Mouse (Mus musculus): Measurements from ENCODE around the gene Ormdl2.
A peak's percentile ranks its signal among the peaks of the same experiment; 100 is the strongest.
"Not testable (repeated sequence)": the region's sequence is repeated elsewhere in the genome, so short reads cannot be mapped to it uniquely, and the experiment has no call there.

Ormdl2 gene

DNA sequence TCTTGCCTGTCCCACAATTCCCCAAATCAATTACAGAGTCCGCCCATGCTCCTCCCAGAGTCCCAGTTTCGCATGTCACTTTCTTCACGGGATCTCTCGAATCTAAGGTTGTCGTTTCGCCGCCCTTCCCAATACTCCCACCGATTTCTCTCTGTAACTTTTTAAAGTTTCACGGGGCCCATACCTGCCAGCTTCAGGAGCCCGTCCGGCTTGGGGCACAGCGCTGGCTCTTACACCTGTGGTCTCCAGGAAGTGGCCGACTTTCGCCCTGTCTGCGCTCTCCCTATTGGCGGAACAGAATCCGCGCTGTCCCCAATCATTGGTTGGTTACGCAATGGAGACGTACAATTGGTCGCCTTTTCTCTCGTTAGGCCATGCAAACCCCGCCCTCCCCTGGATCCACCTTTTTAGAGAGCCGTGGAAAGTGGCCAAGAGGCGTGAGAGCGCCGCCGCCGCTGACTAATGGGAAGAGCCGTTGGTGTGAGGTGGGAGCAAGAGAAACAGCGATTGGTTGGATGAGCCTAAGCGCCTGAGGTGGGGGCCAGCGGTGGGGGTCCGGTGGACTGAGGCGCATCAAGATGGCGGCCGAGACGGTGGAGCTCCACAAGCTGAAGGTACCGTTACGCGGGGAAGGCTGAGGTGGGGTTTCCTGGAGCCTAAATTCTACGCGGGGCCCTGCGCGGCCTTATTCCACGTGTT is at the start of gene Ormdl2:
Gene Ormdl2 (minus strand): TSS at position 288 of the 699 bp plus-strand sequence.
- peak; percentile 99 for DNase-seq (ENCODE audit: low spot score in 2 of 2)

DNA sequence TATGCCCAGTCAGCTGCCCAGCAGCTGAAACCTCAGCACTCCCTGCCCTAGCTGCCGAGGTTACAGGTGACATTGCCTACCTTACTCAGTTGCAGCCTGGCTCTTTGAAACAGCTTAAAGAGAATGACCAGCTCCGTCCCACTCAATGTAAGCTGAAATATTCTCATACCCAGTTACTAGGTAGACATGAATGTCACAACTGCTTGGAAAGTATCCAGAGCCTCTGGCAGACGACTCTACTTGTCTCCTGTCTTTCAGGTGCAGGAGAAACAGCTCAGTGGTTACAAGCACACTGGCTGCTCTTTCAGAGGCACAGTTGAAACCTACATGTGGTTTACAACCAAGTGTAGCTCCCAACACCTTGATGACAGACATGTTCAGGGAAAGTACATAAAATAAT is 48.9 kb upstream of the Ormdl2 start:
- no peak for DNase-seq (ENCODE audit: low spot score in 2 of 2)

DNA sequence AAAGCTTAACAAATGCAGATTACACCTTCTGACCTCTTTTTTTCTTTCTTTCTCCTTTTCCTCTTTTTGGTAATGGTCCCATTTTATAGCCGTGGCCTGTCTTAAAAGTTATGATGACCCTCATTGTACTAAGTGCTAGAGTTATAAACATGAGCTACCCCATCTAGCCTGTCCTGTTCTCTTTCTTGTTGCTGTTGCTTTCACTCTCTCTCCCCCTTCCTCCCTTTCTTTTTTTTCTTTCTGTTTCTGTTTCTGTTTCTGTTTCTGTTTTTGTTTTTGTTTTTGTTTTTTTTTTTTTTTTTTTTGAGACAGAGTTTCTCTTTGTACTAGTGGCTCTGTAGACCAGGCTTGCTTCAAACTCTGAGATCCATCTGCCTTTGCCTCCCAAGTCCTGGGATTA is 45.1 kb upstream of the Ormdl2 start:
- no peak for DNase-seq (ENCODE audit: low spot score in 2 of 2)

DNA sequence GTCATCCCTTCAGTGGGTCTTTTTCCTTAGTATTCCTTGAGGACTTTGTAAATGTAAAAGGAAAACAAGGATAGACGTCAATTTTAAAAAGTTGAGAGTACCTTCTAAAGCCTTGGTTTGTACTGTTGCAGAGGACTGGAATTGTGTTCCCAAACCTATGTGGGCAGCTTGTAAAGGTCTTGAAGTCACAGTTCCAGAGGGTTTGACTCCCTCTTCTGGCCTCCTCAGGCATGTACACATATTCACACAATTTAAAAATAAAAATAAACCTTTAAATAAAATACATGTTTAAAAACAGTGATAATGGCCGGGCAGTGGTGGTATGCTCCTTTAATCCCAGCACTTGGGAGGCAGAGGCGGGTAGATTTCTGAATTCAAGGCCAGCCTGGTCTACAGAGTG is 44.6 kb upstream of the Ormdl2 start:
- no peak for DNase-seq (ENCODE audit: low spot score in 2 of 2)

DNA sequence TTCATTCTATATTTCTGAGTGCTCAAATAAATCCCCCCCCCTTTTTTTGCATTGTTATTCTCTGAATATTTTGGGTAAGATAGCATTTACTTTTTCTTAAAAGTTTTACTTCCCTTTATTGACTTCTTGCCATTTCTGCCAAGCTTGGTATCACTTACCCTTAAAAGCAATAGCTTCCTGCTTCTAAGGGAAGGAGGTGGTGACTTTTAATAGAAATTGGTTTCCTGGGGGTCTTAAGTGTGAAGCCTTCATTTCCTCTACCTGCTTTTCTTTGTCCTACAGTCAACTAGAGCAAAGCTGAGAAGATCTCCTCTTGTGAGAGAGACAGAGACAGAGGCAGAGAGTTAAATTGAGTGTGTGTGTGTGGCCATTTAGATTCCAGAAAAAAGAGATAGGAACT is 39.7 kb upstream of the Ormdl2 start:
- DNase-seq (ENCODE audit: low spot score in 2 of 2), result no peak

DNA sequence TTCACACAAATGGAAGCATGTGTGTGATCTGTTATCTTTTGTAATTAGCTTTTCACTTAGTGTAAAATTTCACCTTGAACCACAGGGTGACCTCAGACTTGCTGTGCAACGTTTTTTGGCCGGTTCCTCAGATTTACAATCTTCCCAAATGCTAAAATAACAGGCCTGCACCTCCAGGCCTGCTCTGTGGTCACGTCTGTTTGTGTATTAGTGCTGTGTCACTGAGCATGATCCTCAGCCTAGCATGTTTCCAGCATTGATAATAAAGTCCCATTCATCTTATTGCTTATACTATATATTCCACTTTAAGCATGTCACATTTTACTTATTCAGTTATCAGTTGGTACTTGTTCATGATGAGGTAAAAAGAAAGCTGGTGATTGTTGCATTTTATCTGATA is 28.9 kb upstream of the Ormdl2 start:
- no peak for DNase-seq (ENCODE audit: low spot score in 2 of 2)

DNA sequence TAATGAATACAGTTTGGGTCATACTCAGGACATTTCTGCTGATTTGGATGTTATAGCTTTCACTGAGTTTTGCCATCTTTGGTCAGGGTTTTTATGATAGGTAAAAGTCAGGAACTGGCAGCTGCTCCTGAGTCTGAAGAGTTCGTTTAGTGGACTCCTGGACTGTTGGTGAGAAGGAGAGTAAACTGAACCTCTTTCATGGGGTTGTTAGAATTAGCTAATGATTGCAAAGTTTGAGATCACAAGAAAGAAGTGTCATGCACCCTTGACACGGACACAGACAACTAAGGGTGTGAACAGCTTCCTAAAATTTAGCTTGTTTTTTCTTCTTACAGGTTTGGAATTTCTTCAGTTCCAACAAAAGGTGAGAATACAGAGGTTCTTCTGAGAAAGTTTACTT is 27.0 kb upstream of the Ormdl2 start:
- no peak for DNase-seq (ENCODE audit: low spot score in 2 of 2)

DNA sequence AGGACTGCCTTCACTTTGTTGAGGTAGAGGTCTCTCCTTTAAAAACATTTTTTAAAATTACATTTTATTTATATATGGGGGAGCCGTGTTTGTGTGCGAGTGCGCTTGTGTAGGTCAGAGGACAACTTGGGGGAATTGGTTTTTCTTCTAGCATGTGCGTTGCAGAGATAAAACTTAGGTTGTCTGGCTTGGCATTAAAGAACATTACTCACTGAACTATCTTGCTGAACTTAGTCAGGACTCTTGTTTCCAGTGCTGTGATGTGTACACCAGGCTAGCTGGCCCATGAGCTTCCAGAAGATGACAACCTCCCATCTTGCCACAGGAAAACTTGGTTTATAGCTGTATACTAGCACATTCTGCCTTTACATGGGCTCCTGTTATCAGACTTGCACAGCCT is 25.2 kb upstream of the Ormdl2 start:
- no peak for DNase-seq (ENCODE audit: low spot score in 2 of 2)

DNA sequence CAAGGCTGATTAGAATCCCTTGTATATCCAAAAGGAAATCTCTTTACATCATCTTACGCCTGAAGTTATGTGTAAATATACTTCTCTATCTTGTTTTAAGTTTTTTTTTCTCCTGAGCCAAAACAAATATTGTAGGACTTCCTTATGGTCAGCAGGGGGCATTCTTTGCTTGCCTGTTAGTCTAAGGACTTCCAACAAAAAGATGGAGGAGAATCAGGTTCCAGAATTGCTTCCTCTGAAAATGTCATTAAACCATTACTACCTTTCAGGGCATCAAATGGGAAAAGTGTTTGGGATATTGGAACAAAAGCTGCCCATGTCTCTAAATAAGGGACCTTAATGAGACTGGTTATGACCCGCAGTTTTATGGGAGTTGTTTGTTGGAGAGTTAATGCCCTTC is 24.1 kb upstream of the Ormdl2 start:
- no peak for DNase-seq (ENCODE audit: low spot score in 2 of 2)

DNA sequence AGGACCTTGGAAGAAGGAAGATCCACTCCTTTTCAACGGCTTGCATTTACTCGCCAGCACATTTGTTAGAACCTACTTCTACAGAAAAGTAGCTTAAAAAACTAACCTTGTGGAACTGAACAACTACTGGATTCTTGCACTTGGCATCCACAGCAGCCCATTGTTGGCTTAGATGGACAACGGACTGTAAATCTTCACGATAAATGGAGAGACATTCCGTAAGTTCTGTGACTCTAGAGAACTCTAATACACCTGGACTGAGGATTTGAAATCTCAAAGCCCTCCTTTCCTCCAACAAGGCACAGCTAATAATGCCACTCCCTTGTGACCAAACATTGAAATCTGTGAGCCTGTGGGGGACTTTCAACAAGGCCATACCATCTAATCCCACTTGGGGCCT is 21.8 kb upstream of the Ormdl2 start:
- no peak for DNase-seq (ENCODE audit: low spot score in 2 of 2)

DNA sequence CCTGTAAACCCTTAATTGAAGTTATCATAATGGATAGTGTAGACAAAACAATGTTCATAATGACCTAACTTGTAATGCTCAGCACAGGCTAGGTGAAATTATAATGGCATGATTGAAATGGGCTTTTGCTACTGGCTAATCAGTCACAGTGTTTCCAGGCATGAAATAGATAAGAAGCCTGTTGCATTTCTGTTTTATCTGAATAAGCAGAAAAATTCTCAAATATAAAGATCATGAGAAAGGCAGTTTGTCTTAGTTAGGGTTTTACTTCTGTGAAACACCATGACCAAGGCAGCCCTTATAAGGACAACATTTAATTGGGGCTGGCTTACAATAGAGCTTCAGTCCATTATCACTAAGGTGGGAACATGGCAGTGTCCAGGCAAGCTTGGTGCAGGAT is 19.2 kb upstream of the Ormdl2 start:
- DNase-seq (ENCODE audit: low spot score in 2 of 2), result no peak

DNA sequence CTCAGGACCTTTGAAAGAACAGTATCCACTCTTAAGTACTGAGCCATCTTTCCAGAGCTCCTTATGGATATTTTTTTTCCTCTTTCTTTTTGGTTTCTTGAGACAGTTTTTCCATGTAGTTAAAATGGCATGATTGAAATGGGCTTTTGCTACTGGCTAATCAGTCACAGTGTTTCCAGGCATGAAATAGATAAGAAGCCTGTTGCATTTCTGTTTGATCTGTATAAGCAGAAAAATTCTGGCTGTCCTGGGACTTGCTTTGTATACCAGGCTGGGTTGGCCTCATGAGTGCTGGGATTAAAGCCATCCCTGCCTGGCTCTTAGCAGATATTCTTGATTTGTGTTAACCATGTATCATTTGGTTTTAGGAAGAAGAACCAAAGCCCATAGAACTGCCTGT is 18.0 kb upstream of the Ormdl2 start:
- no peak for DNase-seq (ENCODE audit: low spot score in 2 of 2)

DNA sequence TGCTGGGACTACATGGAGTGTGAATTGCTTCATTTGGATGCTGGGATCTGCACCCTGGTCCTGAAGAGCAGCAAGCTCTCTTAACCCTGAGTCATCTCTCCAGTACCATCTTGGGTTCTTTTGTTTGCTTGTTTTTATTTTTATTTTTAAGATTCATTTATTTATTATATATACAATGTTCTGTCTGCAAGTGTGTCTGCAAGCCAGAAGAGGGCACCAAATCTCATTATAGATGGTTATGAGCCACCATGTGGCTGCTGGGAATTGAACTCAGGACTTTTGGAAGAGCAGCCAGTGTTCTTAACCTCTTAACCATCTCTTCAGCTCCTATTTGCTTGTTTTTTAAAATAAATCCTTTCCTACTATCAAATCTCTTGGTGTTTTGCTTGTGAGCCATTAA is 16.0 kb upstream of the Ormdl2 start:
- no peak for DNase-seq (ENCODE audit: low spot score in 2 of 2)

DNA sequence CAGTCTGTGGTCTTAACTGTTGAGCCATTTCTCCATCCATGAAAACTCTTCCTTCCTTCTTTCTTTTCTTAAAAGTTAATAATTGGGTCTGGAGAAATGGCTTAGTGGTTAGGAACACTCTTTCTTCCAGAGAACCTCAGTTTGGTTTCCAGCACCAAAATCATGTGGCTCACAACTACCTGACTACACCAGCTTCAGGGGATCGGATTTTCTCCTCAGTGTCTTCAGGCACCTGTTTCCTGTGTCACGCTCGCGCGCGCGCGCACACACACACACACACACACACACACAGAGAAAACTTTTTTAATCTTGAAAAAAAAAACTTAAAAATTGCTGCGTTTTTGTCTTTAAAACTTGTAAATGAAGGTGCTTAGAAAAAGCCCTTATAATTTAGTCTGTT is 2.4 kb upstream of the Ormdl2 start:
- DNase-seq (ENCODE audit: low spot score in 2 of 2), result no peak

DNA sequence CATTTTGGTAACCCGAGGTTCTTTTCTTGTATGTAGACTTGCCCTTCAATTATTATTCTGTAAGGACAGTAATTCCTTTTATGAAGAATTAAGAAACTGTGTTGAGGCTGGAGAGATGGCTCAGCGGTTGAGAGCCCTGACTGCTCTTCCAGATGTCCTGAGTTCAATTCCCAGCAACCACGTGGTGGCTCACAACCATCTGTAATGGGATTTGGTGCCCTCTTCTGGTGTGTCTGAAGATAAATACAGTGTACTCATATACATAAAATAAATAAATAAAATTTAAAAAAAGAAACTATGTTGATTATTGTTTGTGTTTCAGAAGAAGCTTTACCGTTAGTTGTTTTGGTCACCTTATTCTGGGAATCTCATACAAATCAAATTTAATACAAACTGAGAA is 1.6 kb upstream of the Ormdl2 start:
- not testable (repeated sequence) for DNase-seq (ENCODE audit: low spot score in 2 of 2)

DNA sequence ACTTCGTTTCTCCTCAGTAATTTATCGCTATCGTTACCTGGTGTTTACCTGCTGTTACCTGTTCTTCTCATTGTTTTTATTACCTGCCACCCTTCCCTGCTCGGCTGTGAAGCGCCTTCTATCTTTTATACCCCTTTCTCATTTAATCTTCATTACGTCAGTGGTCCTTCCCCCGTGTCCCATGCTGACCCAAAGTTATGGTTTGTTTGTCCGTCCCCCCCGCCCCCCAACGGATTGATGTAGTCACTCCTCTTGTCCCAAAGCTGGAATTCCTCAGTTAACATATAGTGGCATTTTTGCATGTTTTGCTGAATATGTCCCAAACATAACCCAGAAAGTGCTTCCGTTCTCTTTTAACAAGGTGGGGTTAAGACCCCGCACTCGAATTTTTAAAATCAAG is 690 bp upstream of the Ormdl2 start:
- no peak for DNase-seq (ENCODE audit: low spot score in 2 of 2)

DNA sequence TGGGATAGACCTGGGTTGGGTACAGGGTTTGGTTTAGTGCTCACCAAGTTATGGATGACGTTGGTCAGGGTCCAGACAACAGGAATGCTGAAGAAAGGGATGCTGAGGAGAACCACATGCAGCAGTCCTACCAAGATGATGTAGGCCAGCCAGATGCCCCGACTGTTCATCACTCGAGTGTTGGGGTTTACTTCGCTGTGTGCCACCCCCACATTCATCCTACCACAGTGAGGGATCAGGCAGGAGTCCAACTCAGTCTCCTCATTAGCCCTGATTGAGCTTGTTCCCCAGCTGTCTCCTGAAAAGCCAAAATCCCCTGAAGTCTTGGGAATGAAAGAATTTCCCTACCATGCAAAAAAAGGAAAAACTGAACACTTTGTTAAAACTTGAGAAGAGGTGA is 1.2 kb downstream of the Ormdl2 start:
- no peak for DNase-seq (ENCODE audit: low spot score in 2 of 2)

DNA sequence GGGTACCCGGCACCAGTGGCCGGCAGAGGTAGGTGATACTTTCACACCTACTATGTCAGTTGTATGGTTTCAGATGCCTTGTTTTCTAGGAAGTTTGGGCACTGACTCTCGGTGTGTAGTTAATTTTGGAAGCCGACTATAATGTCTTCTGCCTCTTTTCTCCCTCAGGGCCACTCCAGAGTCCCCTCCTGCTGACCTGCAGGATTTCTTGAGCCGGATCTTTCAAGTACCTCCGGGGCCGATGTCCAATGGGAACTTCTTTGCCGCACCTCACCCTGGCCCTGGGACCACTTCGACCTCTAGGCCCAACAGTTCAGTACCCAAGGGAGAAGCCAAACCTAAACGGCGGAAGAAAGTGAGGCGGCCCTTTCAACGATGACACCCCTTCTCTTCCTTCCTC is 4.4 kb downstream of the Ormdl2 start, which contains the start of gene Sarnp:
Gene Sarnp (plus strand): TSS at position 301 of the 400 bp plus-strand sequence.
- no peak for DNase-seq (ENCODE audit: low spot score in 2 of 2)

DNA sequence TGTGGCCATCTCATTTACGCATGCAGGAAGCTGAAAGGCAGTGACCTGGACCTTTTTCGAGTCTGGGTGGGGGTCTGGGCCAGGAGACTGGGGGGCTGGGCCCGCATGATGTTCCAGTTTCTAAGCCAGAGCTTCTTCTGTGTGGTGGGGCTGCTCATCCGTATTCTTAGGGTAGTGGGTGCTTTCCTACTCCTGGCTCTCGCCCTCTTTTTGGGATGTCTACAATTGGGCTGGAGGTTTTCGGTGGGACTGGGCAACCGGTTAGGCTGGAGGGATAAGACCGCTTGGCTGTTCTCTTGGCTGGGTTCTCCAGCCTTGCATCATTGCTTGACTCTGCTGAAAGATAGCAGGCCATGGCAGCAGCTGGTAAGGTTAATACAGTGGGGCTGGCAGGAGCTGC is 14.4 kb downstream of the Ormdl2 start:
- no peak for DNase-seq (ENCODE audit: low spot score in 2 of 2)

DNA sequence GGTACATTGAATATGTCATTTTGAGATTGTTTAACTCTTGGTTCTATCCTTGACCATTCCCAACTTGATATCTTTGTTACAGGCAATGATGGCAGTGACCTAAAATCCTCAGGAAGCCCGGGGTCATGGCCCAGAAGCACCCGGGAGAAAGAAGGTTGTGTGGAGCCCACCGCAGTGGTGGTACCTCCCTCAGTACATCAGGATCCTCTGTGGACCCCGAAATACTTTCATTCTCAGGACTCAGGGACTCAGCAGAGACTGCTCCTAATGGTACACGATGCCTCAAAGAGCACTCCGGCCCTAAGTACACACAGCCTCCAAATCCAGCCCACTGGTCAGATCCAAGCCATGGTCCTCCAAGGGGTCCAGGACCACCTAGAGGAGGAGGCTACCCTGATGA is 15.4 kb downstream of the Ormdl2 start:
- peak; percentile 37 to 41 for DNase-seq (ENCODE audit: low spot score in 2 of 2)

DNA sequence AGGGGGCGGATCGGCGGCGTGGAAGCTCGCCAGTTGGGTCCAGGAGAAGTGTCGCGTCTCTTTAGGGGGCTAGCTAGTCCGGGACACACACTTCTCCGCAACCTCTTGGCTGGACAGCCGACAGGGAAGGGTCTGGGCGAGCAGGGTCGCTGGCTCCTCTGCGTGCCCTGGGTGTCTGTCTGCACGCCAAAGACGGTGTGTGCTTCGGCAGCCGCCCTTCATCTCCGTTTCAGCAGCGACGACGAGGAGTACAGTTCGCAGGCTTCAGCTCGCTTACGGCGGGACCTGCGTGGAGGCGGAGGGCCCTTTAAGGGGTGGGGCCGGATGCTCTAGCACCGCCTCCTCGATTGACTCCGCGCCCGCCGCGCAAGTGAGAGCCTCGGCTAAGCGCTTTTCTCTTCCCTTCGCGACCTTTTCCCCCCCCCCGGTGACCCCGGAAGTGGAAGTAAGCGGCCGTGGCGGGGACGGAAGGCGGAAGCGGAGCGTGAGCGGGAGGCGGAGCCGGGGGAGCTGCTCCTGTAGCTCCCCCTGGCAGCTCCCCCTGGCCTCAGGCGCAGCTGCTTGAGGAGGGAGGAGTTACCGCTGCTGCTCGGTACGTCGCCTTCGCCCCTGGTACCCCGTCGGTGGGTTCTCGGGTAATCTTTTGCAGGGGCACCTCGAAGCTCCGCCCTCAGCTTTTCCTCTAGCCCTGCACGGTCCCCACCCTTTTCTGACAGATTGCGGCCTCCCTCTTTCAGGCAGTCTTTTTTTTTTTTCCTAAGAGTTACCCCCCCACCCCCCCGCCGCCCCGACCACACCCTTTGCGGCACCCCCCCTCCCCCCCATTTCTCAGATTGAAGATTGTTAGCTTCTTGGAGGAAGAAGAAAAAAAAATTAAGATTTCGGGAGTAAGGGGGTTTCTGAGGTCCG is 16.1 kb downstream of the Ormdl2 start:
- peak; percentile 97 to 98 for DNase-seq (ENCODE audit: low spot score in 2 of 2)

DNA sequence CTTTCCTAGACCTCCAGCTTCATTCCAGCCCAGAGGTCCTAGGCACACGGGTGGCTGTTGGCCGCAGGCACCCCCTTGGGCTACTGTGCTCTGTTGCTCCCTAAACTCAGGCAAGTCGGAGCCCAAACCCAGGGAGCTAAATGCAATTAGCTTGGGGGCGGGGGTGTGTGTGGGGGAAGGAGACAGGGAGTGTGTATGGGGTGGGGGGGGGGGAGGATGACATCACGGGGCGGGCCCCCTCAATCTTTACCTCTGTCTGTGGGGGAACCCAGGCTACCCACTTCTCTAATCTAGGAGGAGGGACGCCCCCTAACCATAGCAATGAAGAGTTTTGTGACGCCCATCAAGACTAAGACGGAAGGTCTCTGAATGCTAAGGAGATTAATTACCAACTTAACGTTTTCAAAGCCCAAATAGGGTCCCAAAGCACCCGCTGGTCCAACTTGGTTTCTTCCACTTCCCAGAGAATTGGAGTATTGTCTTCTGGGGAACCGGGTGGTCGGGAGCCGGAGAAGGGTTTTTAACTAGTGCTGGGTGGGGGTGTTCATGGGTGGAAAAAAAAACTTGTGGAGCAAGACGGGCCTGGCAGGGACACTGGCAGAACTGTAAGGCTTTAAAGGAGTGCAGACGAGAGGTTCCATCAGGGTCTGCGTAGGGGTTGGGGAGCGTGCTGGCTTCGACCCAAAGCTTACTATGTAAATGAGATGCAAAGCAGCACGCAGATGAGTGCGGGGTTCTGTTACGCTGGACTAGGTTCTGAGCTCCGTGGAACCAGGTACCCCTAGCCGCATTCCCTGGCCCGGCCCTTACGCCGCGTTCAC is 17.0 kb downstream of the Ormdl2 start, which contains the start of gene Tmem198b:
Gene Tmem198b (minus strand): TSS at position 100 of the 821 bp plus-strand sequence.
- peak; percentile 80 to 87 for DNase-seq (ENCODE audit: low spot score in 2 of 2)

Data from right cerebral cortex, postnatal 10 days (tissue).